Mouse (Mus musculus) splenic B cell, adult 2 months (primary cell): ENCODE results near the gene Cfd.

Source experiments
- DNase-seq: peaks from one replicate; pipeline ENCODE4 v3.0.0-alpha.2; 2011; ENCODE audit warnings: low read depth, low spot score
- H3K27me3 ChIP-seq: 2 replicates; pipeline ENCODE4 v1.6.1; 2012; ENCODE audit warnings: mild to moderate bottlenecking, low read length, moderate library complexity, mixed read lengths; ENCODE audit not compliant: control insufficient read depth, poor library complexity, insufficient read depth, severe bottlenecking
- H3K36me3 ChIP-seq: 2 replicates; pipeline ENCODE4 v1.6.1; 2012; ENCODE audit warnings: mild to moderate bottlenecking, low read length, moderate library complexity, mixed read lengths; ENCODE audit not compliant: control insufficient read depth, poor library complexity, insufficient read depth, severe bottlenecking

Gene Cfd

GRCm38 (mm10) chr10:79927324-79928029 is 36.8 kb downstream of the Cfd start:
- peak; percentile 57 for DNase-seq
- no peaks in the 10 kb centered on the region for H3K27me3 ChIP-seq
- peaks cover 2% of the 10 kb centered on the region; the same call in 1 of the 2 replicates for H3K36me3 ChIP-seq

- DNase-seq, result peak; percentile 63
- no peaks in the 10 kb centered on the region for H3K27me3 ChIP-seq
- H3K36me3 ChIP-seq, result peaks cover 2% of the 10 kb centered on the region; the same call in 1 of the 2 replicates
Observed at GRCm38 (mm10) chr10:79928030-79928694, 37.5 kb downstream of the Cfd start.

DNA sequence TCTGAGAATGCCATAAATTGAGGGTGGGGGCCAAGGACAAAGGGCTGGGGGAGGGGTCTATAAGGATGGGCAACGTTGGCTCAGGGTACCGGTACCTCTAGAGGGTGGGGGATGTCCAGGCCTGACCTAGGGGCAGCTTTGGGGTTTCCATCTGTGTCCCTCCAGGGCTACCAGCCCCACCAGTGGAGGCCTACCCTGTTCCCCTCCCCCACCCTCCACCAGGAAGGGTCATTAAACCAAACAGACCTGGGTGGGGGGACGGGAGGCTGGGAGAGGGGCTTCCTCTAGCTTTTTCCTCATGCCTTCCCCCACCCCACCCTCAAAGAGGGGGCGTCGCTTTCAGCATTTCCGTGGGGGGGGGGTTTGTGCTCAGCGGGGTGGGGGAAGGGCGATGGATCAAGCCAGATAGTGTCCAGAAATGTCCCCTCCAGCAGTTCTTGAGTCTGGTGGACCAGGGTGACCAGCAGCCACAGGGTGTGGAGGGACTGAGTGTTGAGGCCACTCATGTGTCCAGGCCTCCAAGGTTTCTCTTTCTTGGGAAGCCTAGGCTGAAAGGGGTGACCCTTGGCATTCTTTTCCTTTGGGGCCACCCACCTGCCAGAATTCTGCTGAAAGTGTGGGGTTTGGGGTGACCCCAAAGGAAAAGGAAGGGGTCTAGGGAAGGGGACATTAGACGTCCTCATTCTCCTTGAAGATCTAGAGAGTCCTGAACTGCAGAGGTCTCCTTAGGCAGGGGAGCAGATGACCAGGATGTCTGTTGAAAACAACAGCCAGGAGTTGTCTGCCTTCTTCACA is 38.5 kb downstream of the Cfd start:
- DNase-seq, result no peak
- no peaks in the 10 kb centered on the region for H3K27me3 ChIP-seq

GRCm38 (mm10) chr10:79929967-79930825 is 39.5 kb downstream of the Cfd start:
- Histone ChIP-seq H3K27me3 (no peaks in the 10 kb centered on the region), H3K36me3 (peaks cover 2% of the 10 kb centered on the region; the same call in 1 of the 2 replicates)
- no peak for DNase-seq

More for the DNA sequence above, 38.5 kb downstream of the Cfd start:
- H3K36me3 ChIP-seq, result peaks cover 2% of the 10 kb centered on the region; the same call in 1 of the 2 replicates

DNA sequence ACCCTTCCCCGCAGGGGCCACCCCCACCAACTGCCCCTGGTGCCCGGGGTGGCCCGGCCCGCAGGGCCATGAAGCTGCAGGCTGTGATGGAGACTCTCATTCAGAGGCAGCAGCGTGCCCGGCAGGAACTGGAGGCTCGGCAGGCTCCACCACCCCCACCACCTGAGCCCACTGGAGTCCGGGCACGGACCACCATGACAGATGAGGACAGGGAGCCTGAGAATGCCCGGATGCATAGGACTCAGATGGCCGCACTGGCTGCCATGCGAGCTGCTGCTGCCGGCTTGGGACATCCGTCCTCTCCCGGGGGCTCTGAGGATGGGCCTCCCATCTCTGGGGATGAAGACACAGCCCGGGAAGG is 40.2 kb downstream of the Cfd start:
- no peaks in the 10 kb centered on the region for H3K27me3 ChIP-seq
- no peak for DNase-seq
- peaks cover 2% of the 10 kb centered on the region; the same call in 1 of the 2 replicates for H3K36me3 ChIP-seq

GRCm38 (mm10) chr10:79931797-79932196 is 41.1 kb downstream of the Cfd start:
- DNase-seq, result no peak
- Histone ChIP-seq H3K36me3 (peaks cover 2% of the 10 kb centered on the region; the same call in 1 of the 2 replicates), H3K27me3 (no peaks in the 10 kb centered on the region)

- no peaks in the 10 kb centered on the region for H3K27me3 ChIP-seq
- peaks cover 2% of the 10 kb centered on the region; the same call in 1 of the 2 replicates for H3K36me3 ChIP-seq
- no peak for DNase-seq
Observed at GRCm38 (mm10) chr10:79932736-79933135, 42.1 kb downstream of the Cfd start.

GRCm38 (mm10) chr10:79933145-79933679 is 42.6 kb downstream of the Cfd start:
- Histone ChIP-seq H3K36me3 (peaks cover 2% of the 10 kb centered on the region; the same call in 1 of the 2 replicates), H3K27me3 (no peaks in the 10 kb centered on the region)
- no peak for DNase-seq

DNA sequence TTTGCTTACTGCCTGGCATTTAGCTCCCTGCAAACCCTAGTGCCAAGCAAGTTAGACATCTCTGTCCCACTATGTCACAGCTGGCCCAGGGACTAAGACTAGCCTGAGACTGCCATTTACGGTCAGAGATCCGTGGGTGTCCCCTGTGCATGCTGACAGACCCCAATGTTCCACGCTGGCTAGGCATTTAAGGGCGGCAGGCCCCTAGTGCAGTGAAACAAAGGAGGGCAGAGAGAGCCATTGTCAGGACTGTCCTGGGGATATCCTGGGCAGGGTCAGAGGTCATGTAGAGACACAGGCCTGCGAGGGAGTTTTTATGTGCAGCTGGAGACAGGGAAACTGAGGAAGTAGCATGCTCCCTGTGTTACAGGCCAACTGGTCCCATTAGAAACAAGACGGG is 43.2 kb downstream of the Cfd start:
- DNase-seq, result no peak
- Histone ChIP-seq H3K27me3 (no peaks in the 10 kb centered on the region), H3K36me3 (peaks cover 2% of the 10 kb centered on the region; the same call in 1 of the 2 replicates)

DNA sequence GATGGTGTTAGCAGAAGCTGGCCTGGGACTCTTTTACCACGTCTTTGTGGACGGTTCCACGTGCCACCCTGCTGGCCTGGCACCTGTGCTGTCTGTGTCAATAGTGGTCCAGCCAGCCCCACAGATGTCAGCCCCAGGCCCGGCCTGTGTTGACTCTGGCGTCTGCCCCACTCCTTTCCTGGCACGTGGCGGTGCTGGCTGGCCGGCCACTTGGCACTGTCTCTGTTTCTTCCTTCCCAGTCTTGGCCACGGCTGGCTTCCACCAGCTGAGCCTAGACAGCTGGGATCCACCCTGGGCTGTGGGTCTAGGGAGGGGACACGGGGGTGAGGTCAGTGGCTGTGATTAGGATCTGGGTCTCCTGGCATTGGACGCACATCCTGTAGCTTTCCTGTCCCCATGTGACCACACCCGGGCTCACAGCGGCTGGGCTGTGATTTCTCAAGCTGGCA is 43.6 kb downstream of the Cfd start:
- Histone ChIP-seq H3K36me3 (peaks cover 2% of the 10 kb centered on the region; the same call in 1 of the 2 replicates), H3K27me3 (no peaks in the 10 kb centered on the region)
- DNase-seq, result no peak

GRCm38 (mm10) chr10:79934794-79935569 is 44.3 kb downstream of the Cfd start:
- H3K36me3 ChIP-seq, result peaks cover 2% of the 10 kb centered on the region; the same call in 1 of the 2 replicates
- DNase-seq, result no peak
- no peaks in the 10 kb centered on the region for H3K27me3 ChIP-seq

DNA sequence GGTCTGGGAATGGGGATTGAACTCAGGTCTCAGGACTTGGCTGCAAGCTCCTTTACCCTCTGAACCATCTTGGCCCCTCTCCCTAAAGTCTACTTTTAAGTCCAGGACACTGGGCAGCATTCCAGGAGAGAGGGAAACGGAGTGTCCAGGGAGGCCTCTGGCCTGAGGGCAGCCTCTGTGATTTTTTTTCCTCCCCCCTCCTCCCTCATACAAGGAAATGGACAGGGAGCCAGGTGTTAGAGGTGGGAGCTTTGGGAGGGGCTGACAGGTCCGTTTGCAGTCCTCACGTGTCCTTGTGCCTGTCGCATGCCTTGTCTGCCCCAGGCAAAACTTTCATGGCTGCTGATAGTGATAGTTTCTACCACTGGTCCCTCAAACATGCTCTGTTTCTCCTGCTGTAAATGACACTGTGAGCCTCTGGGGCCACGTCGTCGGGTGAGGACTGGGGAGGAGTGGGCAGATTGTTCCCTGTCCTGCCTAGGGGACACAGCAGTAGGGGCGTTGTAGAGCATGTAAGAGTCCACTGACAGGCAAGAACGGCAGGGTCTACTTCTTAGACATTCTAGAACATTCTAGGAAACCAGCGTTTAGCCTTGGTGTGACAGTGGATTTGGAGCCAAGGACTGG is 45.7 kb downstream of the Cfd start:
- no peak for DNase-seq
- Histone ChIP-seq H3K27me3 (no peaks in the 10 kb centered on the region), H3K36me3 (no peaks in the 10 kb centered on the region; the same call in 1 of the 2 replicates)

GRCm38 (mm10) chr10:79936911-79937441 is 46.3 kb downstream of the Cfd start:
- no peaks in the 10 kb centered on the region for H3K36me3 ChIP-seq
- no peaks in the 10 kb centered on the region for H3K27me3 ChIP-seq
- peak; percentile 87 for DNase-seq
